Mouse (Mus musculus): Measurements from ENCODE around the gene Adgrb2. TPM values are rescaled to one million over a fixed set of nuclear protein-coding genes. Genes with fewer than 3 reads are reported as not detected.

Gene Adgrb2
- 1.2 and 1.5 TPM in 2 replicates for polyA plus RNA-seq (2014; fragmentation: Nextera tagmentation; extraction: Ambion mirVana)

DNA sequence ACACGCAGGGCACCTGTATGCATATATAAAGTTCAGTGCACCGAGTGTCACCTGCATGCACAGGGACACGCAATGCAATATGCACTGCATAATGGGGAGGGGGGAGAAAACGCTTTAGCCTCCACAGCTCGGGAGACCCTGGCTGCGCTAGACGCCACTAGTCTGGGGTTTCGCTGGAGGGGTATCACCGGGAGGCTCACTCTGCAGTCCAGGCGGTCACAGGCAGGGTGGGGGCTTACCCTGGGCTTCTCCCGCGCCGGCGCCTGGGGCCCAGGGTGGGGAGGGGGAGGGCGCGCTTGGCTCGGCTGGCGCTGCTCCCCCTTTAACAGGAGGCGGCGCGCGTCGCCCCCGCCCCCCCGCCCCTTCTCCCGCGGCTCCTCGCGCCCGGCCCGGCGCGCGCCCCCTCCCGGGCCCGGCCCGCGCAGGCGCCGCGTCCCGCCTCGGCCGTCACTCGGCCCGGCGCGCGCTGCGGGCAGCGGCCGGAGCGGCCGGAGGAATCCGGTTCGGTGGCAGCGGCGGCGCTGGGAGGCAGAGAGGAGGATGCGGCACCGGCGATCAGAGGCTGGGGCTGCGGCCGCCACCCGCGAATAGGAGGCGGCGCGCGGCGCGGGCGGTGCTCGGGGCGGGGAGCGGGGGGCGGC is at the start of gene Adgrb2:
Gene Adgrb2, plus strand, starts transcription at position 450 of the 641 bp plus-strand sequence.
- ATAC-seq (ENCODE audit: insufficient number of reproducible peaks, low FRiP score, low TSS enrichment, low read depth), result peak; percentile 23; the same call in 1 of the 2 replicates
- DNase-seq (ENCODE audit: low spot score), result peak; percentile 49
- peak within 1 kb of the TSS; percentile 69 for H3K9ac ChIP-seq (ENCODE audit: low read length)
- 1% methylated on average over 10 of the region's 77 CpGs for WGBS
- H3K27me3 ChIP-seq (ENCODE audit: control insufficient read depth, insufficient read depth, low read length), result peaks cover 72% of the 10 kb centered on the region
- no peaks in the 10 kb centered on the region for H3K36me3 ChIP-seq (ENCODE audit: control insufficient read depth, insufficient read depth, low read length)
- H3K27ac ChIP-seq (replicated peaks; ENCODE audit: low read depth, low read length), result no peak within 1 kb of the TSS
- peak within 1 kb of the TSS; percentile 52 for H3K4me3 ChIP-seq (ENCODE audit: low read depth, low read length)
- H3K4me1 ChIP-seq (ENCODE audit: control insufficient read depth, insufficient read depth, low read length), result peaks cover 21% of the 10 kb centered on the region
- H3K4me2 ChIP-seq (ENCODE audit: low read depth, severe bottlenecking), result peak within 1 kb of the TSS; percentile 97
- no peaks in the 10 kb centered on the region for H3K9me3 ChIP-seq (ENCODE audit: control insufficient read depth, low read length)

- Histone ChIP-seq H3K4me1 (ENCODE audit: control insufficient read depth, insufficient read depth, low read length) (no peaks in the 10 kb centered on the region), H3K27ac (replicated peaks; ENCODE audit: low read depth, low read length) (no peak overlapping the region), H3K4me2 (ENCODE audit: low read depth, severe bottlenecking) (no peak overlapping the region; the same call in 1 of the 2 replicates), H3K4me3 (ENCODE audit: low read depth, low read length) (no peak overlapping the region), H3K27me3 (ENCODE audit: control insufficient read depth, insufficient read depth, low read length) (no peaks in the 10 kb centered on the region), H3K9ac (ENCODE audit: low read length) (no peak overlapping the region), H3K9me3 (ENCODE audit: control insufficient read depth, low read length) (no peaks in the 10 kb centered on the region), H3K36me3 (ENCODE audit: control insufficient read depth, insufficient read depth, low read length) (no peaks in the 10 kb centered on the region)
- no peak for ATAC-seq (ENCODE audit: insufficient number of reproducible peaks, low FRiP score, low TSS enrichment, low read depth)
- 80% methylated on average over 6 of the region's 6 CpGs for WGBS
- no peak for DNase-seq (ENCODE audit: low spot score)
Observed at GRCm38 (mm10) chr4:129951359-129951821, 33.3 kb upstream of the Adgrb2 start.

DNA sequence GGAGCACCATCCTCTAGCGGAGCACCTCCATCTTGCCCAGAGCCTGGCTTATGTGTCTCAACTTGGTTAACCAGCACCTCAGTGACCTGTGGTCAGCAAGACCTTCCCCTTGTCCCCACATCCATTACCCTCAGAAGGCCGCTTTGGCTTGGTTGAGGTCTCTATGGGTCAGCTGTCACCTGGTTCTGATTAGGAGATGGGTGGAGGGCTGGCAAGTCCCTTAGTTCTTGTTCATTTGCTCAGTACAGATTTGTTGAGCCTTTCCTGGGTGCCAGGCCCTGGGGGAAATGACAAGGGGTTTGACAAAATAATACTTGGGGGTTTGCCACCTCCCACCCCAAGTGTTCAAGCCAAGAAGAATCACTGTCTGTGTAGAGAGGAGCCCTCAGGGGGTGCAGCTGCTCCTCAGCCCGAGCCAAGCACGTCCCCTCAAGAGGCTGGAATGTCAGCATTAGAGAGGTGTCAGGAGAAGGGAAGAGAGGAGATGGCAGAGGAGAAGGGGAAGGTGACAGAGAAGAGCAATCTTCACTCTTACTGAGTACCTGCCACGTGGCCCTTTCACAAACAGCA is 32.3 kb upstream of the Adgrb2 start:
- Histone ChIP-seq H3K27me3 (ENCODE audit: control insufficient read depth, insufficient read depth, low read length) (no peaks in the 10 kb centered on the region), H3K4me1 (ENCODE audit: control insufficient read depth, insufficient read depth, low read length) (no peaks in the 10 kb centered on the region), H3K9me3 (ENCODE audit: control insufficient read depth, low read length) (no peaks in the 10 kb centered on the region), H3K36me3 (ENCODE audit: control insufficient read depth, insufficient read depth, low read length) (no peaks in the 10 kb centered on the region), H3K4me2 (ENCODE audit: low read depth, severe bottlenecking) (no peak overlapping the region), H3K4me3 (ENCODE audit: low read depth, low read length) (no peak overlapping the region), H3K9ac (ENCODE audit: low read length) (no peak overlapping the region), H3K27ac (replicated peaks; ENCODE audit: low read depth, low read length) (no peak overlapping the region)
- 36% methylated on average over 5 of the region's 5 CpGs for WGBS
- no peak for ATAC-seq (ENCODE audit: insufficient number of reproducible peaks, low FRiP score, low TSS enrichment, low read depth)
- DNase-seq (ENCODE audit: low spot score), result no peak

DNA sequence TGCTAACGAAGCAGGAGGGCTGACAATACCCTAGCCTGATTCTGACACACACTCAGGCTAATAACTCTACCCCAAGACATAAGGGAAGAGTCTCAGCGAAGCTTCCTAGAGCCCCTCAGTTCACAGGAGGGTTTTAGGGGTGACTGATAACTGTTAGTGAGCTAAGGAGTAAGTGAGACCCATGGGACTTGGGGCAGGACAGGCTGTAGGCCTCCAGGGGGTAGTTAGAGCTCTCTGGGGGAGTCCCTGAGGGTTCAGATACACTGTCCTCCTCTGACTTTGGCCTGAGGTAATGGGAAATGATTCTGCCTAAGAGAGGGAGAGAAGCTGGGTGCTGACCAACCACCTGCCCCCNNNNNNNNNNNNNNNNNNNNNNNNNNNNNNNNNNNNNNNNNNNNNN is 30.1 kb upstream of the Adgrb2 start:
- Histone ChIP-seq H3K4me1 (ENCODE audit: control insufficient read depth, insufficient read depth, low read length) (no peaks in the 10 kb centered on the region), H3K4me3 (ENCODE audit: low read depth, low read length) (no peak overlapping the region), H3K27ac (replicated peaks; ENCODE audit: low read depth, low read length) (no peak overlapping the region), H3K36me3 (ENCODE audit: control insufficient read depth, insufficient read depth, low read length) (no peaks in the 10 kb centered on the region), H3K9ac (ENCODE audit: low read length) (no peak overlapping the region), H3K27me3 (ENCODE audit: control insufficient read depth, insufficient read depth, low read length) (no peaks in the 10 kb centered on the region), H3K9me3 (ENCODE audit: control insufficient read depth, low read length) (no peaks in the 10 kb centered on the region), H3K4me2 (ENCODE audit: low read depth, severe bottlenecking) (no peak overlapping the region)
- DNase-seq (ENCODE audit: low spot score), result no peak
- no peak for ATAC-seq (ENCODE audit: insufficient number of reproducible peaks, low FRiP score, low TSS enrichment, low read depth)
- 53% methylated on average over 2 of the region's 2 CpGs for WGBS

DNA sequence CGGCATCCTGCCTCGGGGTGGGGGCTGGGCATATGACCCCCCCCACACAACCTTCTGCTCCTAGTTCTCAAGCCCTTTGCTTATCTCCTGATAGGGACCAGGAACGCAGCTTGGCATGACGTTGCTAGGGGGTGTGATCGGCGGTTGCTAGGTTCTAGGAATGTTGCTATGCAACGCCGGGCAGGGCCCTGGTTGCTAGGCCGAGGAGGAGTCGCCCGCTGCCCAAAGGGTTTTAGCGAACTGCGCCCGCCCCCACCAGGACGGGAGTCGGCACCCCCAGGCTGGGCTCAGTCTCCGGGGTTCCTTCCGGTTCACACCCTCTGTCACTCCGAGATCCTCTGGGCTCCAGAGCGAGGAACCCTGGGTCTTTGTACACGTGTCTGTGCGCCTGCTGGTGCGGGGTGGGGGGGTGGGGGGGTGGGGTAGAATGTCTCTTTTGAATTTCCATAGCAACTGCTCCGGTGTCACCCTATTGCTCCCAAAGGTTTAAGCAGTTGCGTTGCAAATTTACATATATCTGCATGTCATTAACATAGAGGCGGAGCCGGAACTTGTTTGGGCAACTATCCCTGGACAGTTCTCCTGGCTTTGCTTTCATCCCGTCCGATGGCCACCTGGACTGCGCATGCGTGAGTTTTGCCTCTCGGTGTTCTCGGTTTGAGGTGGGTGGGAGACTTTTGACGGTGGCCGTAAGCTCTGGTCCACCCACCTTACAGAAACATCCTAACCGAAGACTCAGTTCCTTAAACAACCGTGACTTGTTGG is 24.3 kb upstream of the Adgrb2 start:
- Histone ChIP-seq H3K4me1 (ENCODE audit: control insufficient read depth, insufficient read depth, low read length) (peaks cover 8% of the 10 kb centered on the region), H3K9ac (ENCODE audit: low read length) (peak overlapping the region; percentile 22; the same call in 1 of the 2 replicates), H3K4me2 (ENCODE audit: low read depth, severe bottlenecking) (peak overlapping the region; percentile 93), H3K4me3 (ENCODE audit: low read depth, low read length) (peak overlapping the region; percentile 34), H3K27me3 (ENCODE audit: control insufficient read depth, insufficient read depth, low read length) (no peaks in the 10 kb centered on the region), H3K27ac (replicated peaks; ENCODE audit: low read depth, low read length) (no peak overlapping the region), H3K36me3 (ENCODE audit: control insufficient read depth, insufficient read depth, low read length) (no peaks in the 10 kb centered on the region), H3K9me3 (ENCODE audit: control insufficient read depth, low read length) (no peaks in the 10 kb centered on the region; the same call in 1 of the 2 replicates)
- ATAC-seq (ENCODE audit: insufficient number of reproducible peaks, low FRiP score, low TSS enrichment, low read depth), result peak; percentile 20; the same call in 1 of the 2 replicates
- DNase-seq (ENCODE audit: low spot score), result peak; percentile 83
- under 1% methylated on average over 37 of the region's 37 CpGs for WGBS

DNA sequence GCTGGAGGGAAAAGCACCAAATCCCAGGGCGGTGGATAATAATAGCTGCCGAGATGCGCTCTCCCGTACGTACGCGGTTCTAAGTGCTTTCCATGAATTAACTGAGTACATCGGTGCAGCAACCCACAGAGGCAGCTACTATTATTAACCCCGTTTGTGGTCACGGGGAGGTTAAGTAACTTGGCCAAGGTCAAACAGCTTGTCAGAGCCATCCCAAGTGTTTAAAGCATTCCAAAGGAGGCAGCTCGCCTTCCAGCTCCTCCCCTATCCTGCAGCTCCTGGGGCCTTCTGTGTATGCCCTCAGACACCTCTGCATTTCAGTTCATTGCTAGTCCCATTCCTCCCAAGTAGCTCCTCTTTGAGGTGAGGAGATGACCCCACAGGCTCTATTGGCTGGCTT is 19.4 kb upstream of the Adgrb2 start:
- Histone ChIP-seq H3K27me3 (ENCODE audit: control insufficient read depth, insufficient read depth, low read length) (no peaks in the 10 kb centered on the region), H3K4me3 (ENCODE audit: low read depth, low read length) (no peak overlapping the region), H3K27ac (replicated peaks; ENCODE audit: low read depth, low read length) (no peak overlapping the region), H3K36me3 (ENCODE audit: control insufficient read depth, insufficient read depth, low read length) (no peaks in the 10 kb centered on the region), H3K9me3 (ENCODE audit: control insufficient read depth, low read length) (no peaks in the 10 kb centered on the region; the same call in 1 of the 2 replicates), H3K4me1 (ENCODE audit: control insufficient read depth, insufficient read depth, low read length) (peaks cover 10% of the 10 kb centered on the region), H3K9ac (ENCODE audit: low read length) (no peak overlapping the region), H3K4me2 (ENCODE audit: low read depth, severe bottlenecking) (no peak overlapping the region)
- WGBS, result 75% methylated on average over 11 of the region's 11 CpGs
- no peak for DNase-seq (ENCODE audit: low spot score)
- no peak for ATAC-seq (ENCODE audit: insufficient number of reproducible peaks, low FRiP score, low TSS enrichment, low read depth)

DNA sequence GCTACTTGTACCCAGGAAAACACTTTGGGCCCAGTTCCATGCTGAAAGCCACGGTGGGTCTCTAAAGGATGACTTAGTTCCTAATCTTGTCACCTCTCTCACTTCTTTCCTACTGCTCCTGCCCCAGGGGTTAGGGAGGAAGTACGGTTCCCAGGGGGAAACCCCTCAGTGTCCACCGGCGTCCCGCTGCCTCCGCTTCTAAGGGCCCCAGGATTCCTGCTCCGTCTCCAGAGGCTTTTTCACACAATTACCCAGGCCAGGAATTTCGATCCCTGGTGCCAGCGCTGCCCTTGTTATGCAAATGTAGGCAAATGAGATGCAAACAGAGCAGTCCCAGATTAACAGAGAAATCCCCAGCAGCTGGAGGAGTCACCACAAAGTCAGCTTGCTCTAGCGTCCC is 18.5 kb upstream of the Adgrb2 start:
- Histone ChIP-seq H3K36me3 (ENCODE audit: control insufficient read depth, insufficient read depth, low read length) (no peaks in the 10 kb centered on the region), H3K9ac (ENCODE audit: low read length) (no peak overlapping the region), H3K27ac (replicated peaks; ENCODE audit: low read depth, low read length) (no peak overlapping the region), H3K4me3 (ENCODE audit: low read depth, low read length) (no peak overlapping the region), H3K9me3 (ENCODE audit: control insufficient read depth, low read length) (no peaks in the 10 kb centered on the region; the same call in 1 of the 2 replicates), H3K4me2 (ENCODE audit: low read depth, severe bottlenecking) (no peak overlapping the region), H3K27me3 (ENCODE audit: control insufficient read depth, insufficient read depth, low read length) (no peaks in the 10 kb centered on the region), H3K4me1 (ENCODE audit: control insufficient read depth, insufficient read depth, low read length) (peaks cover 8% of the 10 kb centered on the region)
- DNase-seq (ENCODE audit: low spot score), result no peak
- ATAC-seq (ENCODE audit: insufficient number of reproducible peaks, low FRiP score, low TSS enrichment, low read depth), result no peak
- 34% methylated on average over 10 of the region's 10 CpGs for WGBS

All from limb, embryonic 11.5 days (tissue).